Mouse (Mus musculus) cortical plate, adult 2 months (tissue): ENCODE measurements around the gene Tcam1.

Source experiments
- CTCF ChIP-seq: fragments of 200-500 bp; IDR thresholded peaks from 2 replicates; pipeline ENCODE4 v1.5.1; 2011; ENCODE audit warnings: mild to moderate bottlenecking, control low read depth, low read length; ENCODE audit not compliant: insufficient read depth; ENCODE audit errors: extremely low read depth
- POLR2A ChIP-seq: fragments of 200-500 bp; IDR thresholded peaks from 2 replicates; pipeline ENCODE4 v1.6.1; 2011; ENCODE audit warnings: mild to moderate bottlenecking, low read length, control low read depth; ENCODE audit not compliant: insufficient read depth; ENCODE audit errors: extremely low read depth

DNA sequence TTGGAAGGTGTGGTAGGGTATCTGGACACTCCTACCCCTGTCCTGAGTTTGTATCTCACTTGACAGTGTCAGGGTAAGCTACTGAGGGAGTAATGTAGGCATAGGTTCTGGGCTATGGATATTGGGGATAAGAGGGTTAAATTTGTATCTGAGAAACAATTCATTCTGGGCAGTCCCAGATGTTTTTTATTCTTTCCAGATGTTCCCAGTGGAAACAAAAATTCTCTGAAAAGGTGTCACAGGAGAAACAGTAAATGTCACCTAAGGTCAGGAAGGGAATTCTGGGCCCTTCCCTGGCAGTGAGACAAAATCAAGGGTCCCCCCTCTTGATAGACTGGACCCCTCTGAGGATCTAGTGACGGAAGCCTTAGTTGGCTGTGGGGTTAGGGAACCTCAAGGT is 39.9 kb downstream of the Tcam1 start:
- no peak for TF ChIP-seq POLR2A
- no peak for TF ChIP-seq CTCF
